Mouse (Mus musculus) heart, embryonic 14.5 days (tissue): ENCODE results near the gene Megf8. TPM values are rescaled to one million over a fixed set of nuclear protein-coding genes. Genes with fewer than 3 reads are reported as not detected.

Experiments used
- ATAC-seq: fragments of 200-750 bp; cut with Nextera tagmentation; 2 replicates; pipeline ENCODE4 v1.8.0; 2017; ENCODE audit warnings: low read depth, moderate TSS enrichment; ENCODE audit not compliant: insufficient number of reproducible peaks, insufficient read depth, low FRiP score
- H3K27ac ChIP-seq, 2 experiments: fragments of 200-500 bp in 1 of 2; fragments of 300-500 bp in 1 of 2; sonication (generic) in 1 of 2; replicated peaks in 1 of 2; 2 replicates each; pipeline ENCODE4 v1.5.1; 2012 to 2014; ENCODE audit warnings: low read depth in 2 of 2, low read length in 2 of 2, control low read depth in 1 of 2, mild to moderate bottlenecking in 1 of 2, mixed read lengths in 1 of 2; ENCODE audit not compliant: control insufficient read depth in 1 of 2, insufficient read depth in 1 of 2
- H3K27me3 ChIP-seq: fragments of 300-500 bp; sonication (generic); 2 replicates; pipeline ENCODE4 v1.6.1; 2014; ENCODE audit warnings: mild to moderate bottlenecking, low read length, control low read depth; ENCODE audit not compliant: control insufficient read depth, insufficient read depth
- H3K36me3 ChIP-seq: fragments of 300-500 bp; sonication (generic); 2 replicates; pipeline ENCODE4 v1.6.1; 2014; ENCODE audit warnings: mild to moderate bottlenecking, control low read depth, low read length, mixed read lengths; ENCODE audit not compliant: control insufficient read depth, insufficient read depth
- H3K4me1 ChIP-seq, 2 experiments: fragments of 200-500 bp in 1 of 2; fragments of 300-500 bp in 1 of 2; sonication (generic) in 1 of 2; 2 replicates each; pipeline ENCODE4 v1.6.1; 2012 to 2014; ENCODE audit warnings: low read length in 2 of 2, control low read depth in 1 of 2, mixed read lengths in 1 of 2; ENCODE audit not compliant: control insufficient read depth in 2 of 2, insufficient read depth in 2 of 2
- H3K4me2 ChIP-seq: fragments of 300-500 bp; sonication (generic); 2 replicates; pipeline ENCODE4 v1.6.1; 2014; ENCODE audit warnings: mild to moderate bottlenecking, low read length
- H3K4me3 ChIP-seq, 2 experiments: fragments of 200-500 bp in 1 of 2; fragments of 300-500 bp in 1 of 2; sonication (generic) in 1 of 2; 2 replicates each; pipeline ENCODE4 v1.5.1; 2012 to 2014; ENCODE audit warnings: low read length in 2 of 2, mild to moderate bottlenecking in 2 of 2, control low read depth in 1 of 2, low read depth in 1 of 2, moderate library complexity in 1 of 2; ENCODE audit not compliant: control insufficient read depth in 1 of 2, insufficient read depth in 1 of 2
- H3K9ac ChIP-seq: fragments of 300-500 bp; sonication (generic); 2 replicates; pipeline ENCODE4 v1.6.1; 2014; ENCODE audit warnings: mild to moderate bottlenecking, low read length
- H3K9me3 ChIP-seq: fragments of 300-500 bp; sonication (generic); 2 replicates; pipeline ENCODE4 v1.6.1; 2016; ENCODE audit warnings: low read length, control low read depth; ENCODE audit not compliant: control insufficient read depth
- WGBS: fragments of 180-500 bp; shearing (Covaris S2); extraction: QIAGEN DNeasy Blood & Tissue Kit; methylation state at CpG from one replicate; pipeline ENCODE4 v1.1.7; 2014; 5-methylcytosine and 5-hydroxymethylcytosine counted together
- polyA plus RNA-seq: library from polyadenylated mRNA; unstranded; fragments of >200 nt; fragmentation: Nextera tagmentation; extraction: Ambion mirVana; gene quantifications from 2 replicates; pipeline ENCODE4 v1.2.1, GENCODE M21; 2014

Gene Megf8
- polyA plus RNA-seq, 1 experiment from 2014 or later, result 7.9 TPM

DNA sequence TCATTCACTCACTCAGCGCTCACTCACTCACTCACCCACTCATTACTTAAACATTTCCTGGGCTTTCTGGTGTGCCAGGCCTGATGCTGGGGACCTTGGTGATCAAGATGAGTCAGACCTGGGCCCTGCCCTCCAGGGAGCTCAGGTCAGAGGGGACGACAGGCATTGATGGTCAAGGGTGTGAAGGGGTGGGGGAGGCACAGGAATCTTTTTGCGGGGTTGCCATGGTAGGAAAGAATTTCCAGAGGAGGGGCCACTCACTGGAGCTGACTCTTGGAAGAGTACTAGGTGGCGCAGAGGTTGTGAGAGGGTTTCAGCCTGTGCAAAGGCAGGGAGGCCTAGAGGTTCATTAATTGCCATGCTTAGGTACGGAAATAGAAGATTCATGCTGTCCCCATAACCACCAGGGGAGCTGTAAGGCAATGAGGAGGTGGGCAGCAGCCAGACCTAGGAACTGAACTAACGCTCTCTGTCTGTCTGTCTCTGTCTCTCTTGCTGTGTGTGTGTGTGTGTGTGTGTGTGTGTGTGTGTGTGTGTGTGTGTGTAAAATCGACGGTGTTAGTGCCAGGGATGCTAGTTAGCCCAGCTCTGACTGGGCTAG is 60.2 kb downstream of the Megf8 start:
- peak overlapping the region; percentile 4 to 20; a peak in 2 of 4 replicates for H3K27ac ChIP-seq

GRCm38 (mm10) chr7:25378181-25379100 is 61.5 kb downstream of the Megf8 start:
- Histone ChIP-seq H3K9me3 (no peaks in the 10 kb centered on the region), H3K4me2 (no peak overlapping the region), H3K9ac (no peak overlapping the region), H3K4me3 (no peak overlapping the region), H3K36me3 (peaks cover 21% of the 10 kb centered on the region), H3K27ac (no peak overlapping the region), H3K4me1 (peaks cover 18 to 27% of the 10 kb centered on the region in 2 experiments), H3K27me3 (no peaks in the 10 kb centered on the region)
- 82% methylated on average over 13 of the region's 13 CpGs for WGBS
- ATAC-seq, result no peak

More for the DNA sequence above, 60.2 kb downstream of the Megf8 start:
- 32% methylated on average over 8 of the region's 8 CpGs for WGBS
- ATAC-seq, result no peak
- Histone ChIP-seq H3K9ac (no peak overlapping the region), H3K4me1 (peaks cover 18 to 27% of the 10 kb centered on the region in 2 experiments), H3K27me3 (no peaks in the 10 kb centered on the region), H3K36me3 (peaks cover 10% of the 10 kb centered on the region), H3K4me3 (peak overlapping the region; percentile 41 to 64), H3K4me2 (peak overlapping the region; percentile 60), H3K9me3 (no peaks in the 10 kb centered on the region)

DNA sequence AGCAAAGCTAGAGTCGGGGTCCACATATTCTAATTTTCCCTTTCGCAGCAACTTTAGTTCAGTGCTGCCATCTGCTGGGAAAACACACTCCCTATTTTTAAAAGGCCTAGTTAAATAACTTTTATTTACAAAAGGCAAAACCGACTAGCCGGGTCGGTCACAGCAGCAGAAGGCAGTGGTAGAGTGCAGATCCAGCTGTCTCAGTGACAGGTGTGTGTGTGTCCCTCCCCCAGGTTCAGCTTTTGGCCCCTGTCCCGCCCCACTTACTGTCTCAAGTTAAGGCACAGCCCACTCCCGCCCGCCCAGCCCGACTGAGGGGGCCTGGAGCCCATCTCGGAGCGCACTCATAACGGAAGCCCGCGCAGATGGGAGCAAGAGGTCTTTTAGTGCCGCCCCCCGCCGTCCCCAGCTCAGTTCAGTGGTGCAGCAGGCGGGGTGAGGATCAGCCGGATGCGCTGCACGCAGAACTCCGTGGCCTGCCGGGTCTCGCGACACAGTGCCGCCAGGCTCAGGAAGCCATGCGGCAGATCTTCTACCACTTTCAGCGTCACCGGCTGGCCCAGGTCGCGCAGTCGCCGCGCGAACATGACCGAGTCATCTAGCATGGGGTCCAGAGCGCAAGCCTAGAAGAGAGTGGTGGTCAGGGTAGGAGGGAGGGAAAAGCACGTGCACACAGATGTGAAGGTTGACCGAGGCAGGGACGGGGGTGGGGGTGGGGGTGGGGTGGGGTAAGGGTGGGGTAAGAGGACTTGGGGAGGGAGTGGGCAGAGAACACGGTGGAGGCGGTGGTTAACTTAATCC is 62.8 kb downstream of the Megf8 start:
- ATAC-seq, result peak; percentile 33
- Histone ChIP-seq H3K4me1 (peaks cover 18 to 27% of the 10 kb centered on the region in 2 experiments), H3K27me3 (no peaks in the 10 kb centered on the region), H3K4me3 (peak overlapping the region; percentile 44), H3K4me2 (peak overlapping the region; percentile 87), H3K9ac (peak overlapping the region; percentile 75), H3K27ac (peak overlapping the region in 1 of 2 experiments; percentile 30; a peak in 2 of 4 replicates), H3K9me3 (no peaks in the 10 kb centered on the region), H3K36me3 (peaks cover 34% of the 10 kb centered on the region)
- 3% methylated on average over 42 of the region's 42 CpGs for WGBS

DNA sequence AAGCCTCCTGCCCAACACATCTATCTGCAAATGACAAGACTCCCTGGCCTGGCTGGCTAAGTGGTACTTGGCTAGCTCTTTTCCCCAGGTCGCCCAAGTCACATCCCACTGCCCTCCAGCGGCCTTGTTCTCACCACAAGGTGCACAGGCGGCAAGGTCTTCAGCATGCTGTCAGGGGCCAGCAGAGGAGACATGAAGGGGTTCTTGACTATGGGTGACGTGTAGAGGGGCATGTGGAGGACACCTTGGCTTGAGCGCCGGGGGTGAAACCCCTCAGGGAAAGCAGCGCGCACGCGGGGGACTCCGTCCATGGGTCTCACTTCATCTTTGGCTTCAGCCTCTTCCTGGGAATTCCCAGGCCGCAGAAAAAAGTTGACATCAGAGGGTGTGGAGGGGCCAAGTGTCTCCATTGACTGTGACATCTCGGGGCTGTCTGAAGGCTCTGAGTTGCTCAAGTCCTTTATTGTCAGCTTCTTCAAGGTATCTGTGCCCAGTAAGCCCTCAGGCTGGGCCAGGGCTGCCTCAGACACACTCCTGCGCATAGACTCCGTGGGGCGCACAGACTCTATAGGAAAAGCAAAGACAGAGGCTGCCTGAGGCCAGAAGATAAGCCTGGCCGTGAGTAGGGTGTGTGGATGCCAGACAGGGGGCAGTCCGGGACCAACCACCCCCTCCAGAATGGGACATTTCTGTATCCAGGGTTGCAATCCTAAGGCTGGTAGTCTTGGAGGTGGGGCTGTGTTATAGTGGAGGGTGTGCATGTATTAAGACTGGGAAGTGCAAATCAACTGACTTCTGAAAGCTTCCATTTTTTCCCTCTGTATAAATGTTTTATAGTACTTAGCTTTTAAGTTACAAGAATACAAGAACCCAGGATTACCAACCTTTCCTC is 63.7 kb downstream of the Megf8 start:
- H3K27ac ChIP-seq, result no peak overlapping the region
- H3K4me2 ChIP-seq, result peak overlapping the region; percentile 87
- peaks cover 43% of the 10 kb centered on the region for H3K36me3 ChIP-seq
- H3K27me3 ChIP-seq, result no peaks in the 10 kb centered on the region
- ATAC-seq, result no peak
- H3K4me1 ChIP-seq, result peaks cover 23 to 32% of the 10 kb centered on the region in 2 experiments
- H3K9me3 ChIP-seq, result no peaks in the 10 kb centered on the region
- H3K9ac ChIP-seq, result peak overlapping the region; percentile 75; the same call in 1 of the 2 replicates
- H3K4me3 ChIP-seq, result peak overlapping the region in 1 of 2 experiments; percentile 44; a peak in 3 of 4 replicates
- WGBS, result 50% methylated on average over 18 of the region's 18 CpGs

- Histone ChIP-seq H3K27me3 (no peaks in the 10 kb centered on the region), H3K4me3 (no peak overlapping the region), H3K9ac (no peak overlapping the region), H3K27ac (no peak overlapping the region), H3K4me1 (peaks cover 28 to 36% of the 10 kb centered on the region in 2 experiments), H3K9me3 (no peaks in the 10 kb centered on the region), H3K36me3 (peaks cover 44% of the 10 kb centered on the region), H3K4me2 (no peak overlapping the region)
- 41% methylated on average over 3 of the region's 3 CpGs for WGBS
- no peak for ATAC-seq
These were observed 64.3 kb downstream of the Megf8 start for GRCm38 (mm10) chr7:25381284-25381680.

GRCm38 (mm10) chr7:25382541-25382940 is 65.6 kb downstream of the Megf8 start:
- no peak overlapping the region for H3K27ac ChIP-seq
- peaks cover 50% of the 10 kb centered on the region for H3K36me3 ChIP-seq
- H3K4me3 ChIP-seq, result no peak overlapping the region
- no peak overlapping the region for H3K4me2 ChIP-seq
- H3K9me3 ChIP-seq, result no peaks in the 10 kb centered on the region
- no peaks in the 10 kb centered on the region for H3K27me3 ChIP-seq
- H3K9ac ChIP-seq, result no peak overlapping the region
- ATAC-seq, result no peak
- H3K4me1 ChIP-seq, result peaks cover 26 to 39% of the 10 kb centered on the region in 2 experiments
